Mouse (Mus musculus) adrenal gland, adult 10 weeks (tissue): ENCODE data around the gene Tgoln1. TPM values are rescaled to one million over a fixed set of nuclear protein-coding genes. Genes with fewer than 3 reads are reported as not detected.

Source experiments
- polyA plus RNA-seq: library from polyadenylated mRNA; stranded (reverse); fragments of 350-450 nt; fragmentation: Illumina TruSeq; extraction: RNeasy Lipid Tissue Mini Kit (QIAGEN cat#74804); gene quantifications from one replicate; pipeline ENCODE4 v1.2.3, GENCODE M21; 2014; ENCODE audit warnings: low read depth, low replicate concordance

Gene Tgoln1
- 567 TPM for polyA plus RNA-seq

DNA sequence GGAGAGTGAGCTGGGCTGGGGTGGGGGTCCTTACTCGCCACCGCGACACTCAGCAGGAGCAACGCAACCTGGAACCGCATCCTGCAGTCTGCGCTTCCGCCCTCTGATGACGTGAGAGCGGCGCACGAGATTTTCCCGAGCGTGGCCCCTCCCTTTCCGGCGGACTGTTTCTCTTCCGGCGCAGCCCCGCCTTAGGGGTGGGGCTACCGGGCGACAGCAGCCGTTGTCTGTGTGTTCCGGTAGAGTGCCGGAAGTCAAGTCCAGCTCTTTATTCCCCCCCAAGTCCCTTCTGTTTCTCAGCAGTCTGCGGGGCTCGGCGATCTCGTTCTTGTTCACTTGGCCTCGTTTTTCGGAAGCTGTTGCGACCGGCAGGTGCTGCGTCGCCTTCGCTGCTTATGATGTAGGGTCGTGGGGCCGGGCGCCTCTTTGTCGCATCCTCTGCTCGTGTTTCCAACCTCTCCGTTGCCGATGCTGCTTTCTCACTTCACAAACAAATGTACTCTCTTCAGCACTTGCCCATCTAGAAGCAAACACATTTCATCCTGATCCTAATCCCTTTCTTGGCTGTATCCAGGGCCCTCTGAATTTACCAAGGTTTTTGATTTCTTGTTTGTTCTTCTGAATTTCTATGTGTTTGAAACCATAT, at the start of gene Tgoln1:
TSS of gene Tgoln1 (minus strand) at position 358 of the 646 bp plus-strand sequence.

DNA sequence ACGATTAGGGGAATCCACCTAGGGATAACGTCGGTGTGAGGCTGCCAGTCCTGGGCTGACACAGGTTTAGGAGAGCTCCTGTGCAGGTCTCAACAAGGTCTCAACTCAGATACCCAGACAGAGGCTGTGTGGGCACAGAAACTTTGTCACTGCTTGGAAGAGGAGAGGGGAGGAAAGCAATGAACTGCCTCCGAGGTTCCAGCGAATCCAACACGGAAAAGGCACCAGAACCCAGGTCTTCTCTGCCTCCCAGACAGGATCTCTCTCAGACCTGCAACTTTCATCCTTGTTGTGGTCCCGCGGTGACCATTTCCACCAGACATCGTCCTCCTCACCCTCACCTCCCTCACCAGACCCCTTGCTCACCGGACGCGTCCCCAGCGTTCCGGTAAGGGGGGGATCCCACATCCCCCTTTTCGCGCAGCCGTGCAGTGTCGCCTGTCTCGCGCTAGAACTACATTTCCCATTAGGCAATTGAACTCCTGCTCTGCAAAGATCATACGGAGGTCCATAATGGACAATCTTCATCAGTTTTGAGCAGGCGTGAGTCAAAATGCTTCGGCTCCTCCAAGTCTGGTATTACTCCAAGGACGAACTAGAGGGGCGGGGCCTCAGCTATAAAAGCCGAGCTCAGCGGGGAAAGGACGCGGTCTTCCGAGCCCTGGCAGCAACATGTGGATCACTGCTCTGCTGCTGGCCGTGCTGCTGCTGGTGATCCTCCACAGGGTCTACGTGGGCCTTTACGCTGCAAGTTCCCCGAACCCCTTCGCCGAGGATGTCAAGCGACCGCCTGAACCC, 18.6 kb downstream of the Tgoln1 start, which contains the start of the genes Elmod3 and Retsat:
TSS of gene Elmod3 (minus strand) at position 458 of the 798 bp plus-strand sequence.
TSS of gene Retsat (plus strand) at position 520 of the 798 bp plus-strand sequence.

Other genes starting within 250 kb of the Tgoln1 start
- gene Vamp5, start 236.5 kb downstream of the Tgoln1 start, polyA plus RNA-seq, result 0.99 TPM
- 47.5 TPM for gene Vamp8, start 226.3 kb downstream of the Tgoln1 start, polyA plus RNA-seq
- gene Ggcx, start 202.7 kb downstream of the Tgoln1 start, polyA plus RNA-seq, result 31.0 TPM
- gene Mat2a, start 177.4 kb downstream of the Tgoln1 start, polyA plus RNA-seq, result 635 TPM
- not detected for gene Sh2d6, start 95.3 kb downstream of the Tgoln1 start, polyA plus RNA-seq
- gene Capg, start 72.6 kb downstream of the Tgoln1 start, polyA plus RNA-seq, result 2.0 TPM
- 10.3 TPM for gene Elmod3, start 18.6 kb downstream of the Tgoln1 start, polyA plus RNA-seq
- 30.5 TPM for gene Retsat, start 18.5 kb downstream of the Tgoln1 start, polyA plus RNA-seq
- gene Tcf7l1, start 172.3 kb upstream of the Tgoln1 start, polyA plus RNA-seq, result 1.7 TPM